Mouse (Mus musculus) gastrocnemius, adult 8-10 months (tissue): ENCODE data around the gene Papola. TPM values are rescaled to one million over a fixed set of nuclear protein-coding genes. Genes with fewer than 3 reads are reported as not detected.

ENCODE experiments used
- DNase-seq, 2 experiments: peaks; one replicate each; pipeline ENCODE4 v3.0.0; 2022; ENCODE audit warnings: low spot score in 2 of 2
- microRNA-seq: library from miRNA; unstranded; fragments of <30 nt; microRNA quantifications from one replicate; pipeline ENCODE4 v1.2.0, GENCODE M21; 2022
- total RNA-seq, 4 experiments: library from RNA; stranded (reverse); gene quantifications; 2 replicates each; pipeline ENCODE4 v1.2.4; 2022

The Papola gene
- total RNA-seq, 4 experiments from 2014 or later = 58.1 to 82.8 (median 62.0) TPM

- no peak for DNase-seq
Observed at GRCm38 (mm10) chr12:105862072-105862471, 77.6 kb downstream of the Papola start.

GRCm38 (mm10) chr12:105862607-105863006, 78.1 kb downstream of the Papola start:
- DNase-seq = no peak

- no peak for DNase-seq
Observed at GRCm38 (mm10) chr12:105863436-105863835, 78.9 kb downstream of the Papola start.

- no peak for DNase-seq
Observed at GRCm38 (mm10) chr12:105867646-105868045, 83.2 kb downstream of the Papola start.

- no peak for DNase-seq
Observed at GRCm38 (mm10) chr12:105869242-105869641, 84.7 kb downstream of the Papola start.

GRCm38 (mm10) chr12:105869696-105870095, 85.2 kb downstream of the Papola start:
- no peak for DNase-seq

GRCm38 (mm10) chr12:105873283-105873682, 88.8 kb downstream of the Papola start:
- DNase-seq = no peak

GRCm38 (mm10) chr12:105875112-105875511, 90.6 kb downstream of the Papola start:
- DNase-seq = no peak

GRCm38 (mm10) chr12:105876521-105876920, 92.0 kb downstream of the Papola start:
- no peak for DNase-seq

- no peak for DNase-seq
Observed at GRCm38 (mm10) chr12:105876931-105877330, 92.4 kb downstream of the Papola start.

- no peak for DNase-seq
Observed at GRCm38 (mm10) chr12:105878746-105879145, 94.3 kb downstream of the Papola start.

GRCm38 (mm10) chr12:105883799-105884514, 99.5 kb downstream of the Papola start:
- no peak for DNase-seq

- no peak for DNase-seq
Observed at GRCm38 (mm10) chr12:105884515-105885323, 100.2 kb downstream of the Papola start.

Small RNAs within 50 kb of the gene (microRNA-seq; reads per million reads assigned to microRNA genes)
- gene Gm22120 = 2.5 reads per million

Other genes starting within 250 kb of the Papola start
- under 1 TPM; 0.27 to 0.35 (median 0.33) TPM for gene Bdkrb2, start 221.5 kb upstream of the Papola start, total RNA-seq
- gene Bdkrb1, start 181.6 kb upstream of the Papola start, total RNA-seq = under 1 TPM in 1 of 4 experiments, not detected in 3; 0.34 TPM
- 1 to 10 TPM; 6.1 to 7.7 (median 6.3) TPM for gene Gskip, start 99.9 kb upstream of the Papola start, total RNA-seq
- 10 to 100 TPM; 16.8 to 20.5 (median 19.0) TPM for gene Atg2b, start 99.5 kb upstream of the Papola start, total RNA-seq
- not detected for gene Ak7, start 78.7 kb upstream of the Papola start, total RNA-seq
- 1 to 10 TPM; 3.4 to 4.4 (median 3.8) TPM for gene Vrk1, start 225.5 kb downstream of the Papola start, total RNA-seq